Mouse (Mus musculus): Measurements from ENCODE around the gene Plekhh1.

- TF ChIP-seq TCF12 (IDR thresholded peaks at IDR 0.05; ENCODE audit: low read depth, low read length): no peak
- TF ChIP-seq NELFE (IDR thresholded peaks at IDR 0.05; ENCODE audit: low read depth, low read length): no peak
- no peak for TF ChIP-seq IRF4 (IDR thresholded peaks at IDR 0.05; ENCODE audit: low read depth, low read length)
- no peak for TF ChIP-seq ZNF384 (IDR thresholded peaks at IDR 0.05; ENCODE audit: low read depth, low read length)
- TF ChIP-seq POLR2A (IDR thresholded peaks at IDR 0.05; ENCODE audit: low read depth, low read length): no peak
- TF ChIP-seq MEF2A (IDR thresholded peaks at IDR 0.05; ENCODE audit: borderline replicate concordance, low read depth, low read length): no peak
Measured at GRCm38 (mm10) chr12:78984035-78984432, 44.9 kb upstream of the Plekhh1 start.
